Mouse (Mus musculus): ENCODE results near the gene Smdt1. TPM values are rescaled to one million over a fixed set of nuclear protein-coding genes. Genes with fewer than 3 reads are reported as not detected.
A peak's percentile ranks its signal among the peaks of the same experiment; 100 is the strongest.
"Not testable (repeated sequence)": the region's sequence is repeated elsewhere in the genome, so short reads cannot be mapped to it uniquely, and the experiment has no call there.

Gene Smdt1
- polyA plus RNA-seq, 1 experiment: 230 TPM

DNA sequence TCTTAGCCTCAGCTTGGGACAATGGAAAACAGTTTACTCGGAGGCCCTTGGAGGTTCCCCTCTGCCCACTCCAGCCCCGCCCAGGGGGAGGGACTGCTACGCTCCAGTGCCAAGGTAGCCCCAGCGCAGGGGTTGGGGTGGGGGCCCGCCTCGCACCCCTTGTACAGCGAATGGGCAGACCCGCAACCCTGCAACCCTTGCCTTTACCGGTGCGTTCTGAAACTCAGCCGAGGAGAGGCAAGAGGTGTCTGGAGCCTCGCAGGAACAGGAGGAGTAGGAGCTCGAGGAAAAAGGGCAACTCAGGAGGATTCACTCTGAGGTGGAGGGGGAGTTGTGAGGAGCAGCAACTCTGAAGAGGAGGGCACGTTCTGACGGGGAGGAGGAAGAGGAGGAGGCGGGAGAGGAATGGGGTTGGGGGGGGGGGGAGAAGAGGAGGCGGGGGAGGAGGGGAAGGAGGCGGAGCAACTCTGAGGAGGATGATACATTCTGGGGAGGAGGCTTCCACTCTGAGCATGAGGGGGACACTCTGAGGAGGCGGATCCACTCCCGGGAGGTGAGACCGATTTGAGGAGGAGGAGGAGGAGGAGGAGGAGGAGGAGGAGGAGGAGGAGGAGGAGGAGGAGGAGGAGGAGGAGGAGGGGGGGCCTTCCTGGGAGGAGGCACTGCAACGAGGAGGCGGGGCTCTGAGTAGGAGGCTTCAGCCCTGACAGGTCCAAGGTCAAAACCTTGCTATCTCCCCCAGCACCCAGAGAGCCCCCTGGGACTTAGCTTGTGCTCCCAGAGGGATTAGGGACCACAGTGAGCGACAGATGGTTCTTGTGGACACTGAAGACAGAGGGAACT is 41.3 kb downstream of the Smdt1 start, which contains the start of gene Cyp2d22:
TSS of gene Cyp2d22 (minus strand) at position 390 of the 843 bp plus-strand sequence.
- peak within 1 kb of the TSS; percentile 51 for H3K4me3 ChIP-seq (ENCODE audit: control insufficient read depth, insufficient read depth, low read length)
- DNase-seq: peak; percentile 39
- H3K4me1 ChIP-seq (replicated peaks; ENCODE audit: control insufficient read depth, insufficient read depth, low read length): peaks cover 6% of the 10 kb centered on the region; the same call in 1 of the 2 replicates
- H3K27ac ChIP-seq (ENCODE audit: control insufficient read depth, insufficient read depth, low read length): peak within 1 kb of the TSS; percentile 3; the same call in 1 of the 2 replicates
- no peaks in the 10 kb centered on the region for H3K27me3 ChIP-seq (ENCODE audit: control insufficient read depth, insufficient read depth, low read length)
- WGBS: 10% methylated on average over 18 of the region's 24 CpGs
- TF ChIP-seq CTCF (IDR thresholded peaks at IDR 0.05; ENCODE audit: borderline replicate concordance, control insufficient read depth, extremely low read depth, insufficient read depth, low read length, poor library complexity) (no peak), POLR2A (IDR thresholded peaks at IDR 0.05; ENCODE audit: control insufficient read depth, extremely low read depth, insufficient read depth, low read length, poor library complexity) (no peak)
- H3K36me3 ChIP-seq (ENCODE audit: control insufficient read depth, insufficient read depth, low read length): no peaks in the 10 kb centered on the region

DNA sequence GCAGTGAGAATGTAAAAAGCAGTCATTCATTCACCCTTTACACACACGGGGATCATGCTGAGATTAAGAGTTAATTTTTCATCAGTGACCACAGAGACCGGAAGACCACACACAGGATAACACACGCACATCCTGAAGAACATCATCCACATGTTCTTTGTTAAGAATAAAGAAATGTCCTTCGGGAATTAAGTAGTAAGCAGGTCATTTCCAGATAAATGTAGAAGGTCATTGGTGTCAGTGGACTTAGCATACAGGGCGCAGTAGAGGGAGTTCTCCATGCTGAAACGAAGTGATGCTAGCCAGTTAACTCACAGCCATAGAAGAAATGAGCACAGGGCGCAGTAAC is 41.9 kb downstream of the Smdt1 start:
- Histone ChIP-seq H3K36me3 (ENCODE audit: control insufficient read depth, insufficient read depth, low read length) (no peaks in the 10 kb centered on the region), H3K27me3 (ENCODE audit: control insufficient read depth, insufficient read depth, low read length) (no peaks in the 10 kb centered on the region), H3K4me1 (replicated peaks; ENCODE audit: control insufficient read depth, insufficient read depth, low read length) (peaks cover 6% of the 10 kb centered on the region; the same call in 1 of the 2 replicates), H3K4me3 (ENCODE audit: control insufficient read depth, insufficient read depth, low read length) (0 out of 2 replicates have a peak overlapping the region, but pooled peaks have one; percentile 1), H3K27ac (ENCODE audit: control insufficient read depth, insufficient read depth, low read length) (no peak overlapping the region)
- TF ChIP-seq POLR2A (IDR thresholded peaks at IDR 0.05; ENCODE audit: control insufficient read depth, extremely low read depth, insufficient read depth, low read length, poor library complexity) (no peak), CTCF (IDR thresholded peaks at IDR 0.05; ENCODE audit: borderline replicate concordance, control insufficient read depth, extremely low read depth, insufficient read depth, low read length, poor library complexity) (no peak)
- WGBS: 60% methylated on average over 7 of the region's 7 CpGs
- DNase-seq: no peak

DNA sequence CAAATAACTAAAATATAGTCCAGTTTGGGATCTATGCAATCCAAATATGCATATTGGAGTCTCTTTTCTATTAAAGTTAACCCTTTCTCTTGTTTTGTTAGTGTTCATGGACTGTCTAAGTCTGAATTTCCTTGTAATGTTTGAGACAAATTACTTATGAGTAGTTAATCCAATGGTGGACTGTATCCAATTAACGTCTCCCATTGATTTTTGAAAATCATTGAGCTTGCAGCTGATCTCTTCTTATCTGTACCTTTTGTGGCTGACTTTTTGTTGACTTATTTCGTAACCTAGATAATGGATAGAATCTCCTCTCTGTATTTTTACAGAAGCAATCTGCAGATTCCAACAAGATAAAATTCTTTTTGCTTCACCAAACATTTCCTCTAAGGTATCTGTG is 43.7 kb downstream of the Smdt1 start:
- 95% methylated on average over 2 of the region's 2 CpGs for WGBS
- no peak overlapping the region for H3K27ac ChIP-seq (ENCODE audit: control insufficient read depth, insufficient read depth, low read length)
- H3K4me3 ChIP-seq (ENCODE audit: control insufficient read depth, insufficient read depth, low read length): no peak overlapping the region
- TF ChIP-seq CTCF (IDR thresholded peaks at IDR 0.05; ENCODE audit: borderline replicate concordance, control insufficient read depth, extremely low read depth, insufficient read depth, low read length, poor library complexity): no peak
- no peaks in the 10 kb centered on the region for H3K27me3 ChIP-seq (ENCODE audit: control insufficient read depth, insufficient read depth, low read length)
- peaks cover 6% of the 10 kb centered on the region; the same call in 1 of the 2 replicates for H3K4me1 ChIP-seq (replicated peaks; ENCODE audit: control insufficient read depth, insufficient read depth, low read length)
- H3K36me3 ChIP-seq (ENCODE audit: control insufficient read depth, insufficient read depth, low read length): no peaks in the 10 kb centered on the region
- no peak for DNase-seq

DNA sequence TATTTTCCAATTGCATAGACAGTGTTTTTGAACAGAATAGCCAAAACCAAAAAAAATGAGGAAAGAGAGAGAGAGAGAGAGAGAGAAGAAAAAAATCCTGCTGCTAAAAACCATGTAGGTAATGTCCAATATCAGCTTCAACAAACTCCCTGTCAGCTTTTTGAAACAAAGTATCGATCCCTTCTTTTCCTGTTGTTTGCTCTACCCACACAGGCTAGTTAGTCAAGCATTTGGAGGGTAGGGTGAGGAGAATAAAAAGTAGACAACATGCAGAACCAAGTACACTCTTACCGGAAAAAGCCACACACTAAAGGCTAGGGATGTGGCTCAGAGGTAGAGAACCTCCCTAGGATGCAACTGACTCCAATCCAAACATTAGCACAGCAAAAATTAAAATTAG is 47.0 kb downstream of the Smdt1 start:
- Histone ChIP-seq H3K4me1 (replicated peaks; ENCODE audit: control insufficient read depth, insufficient read depth, low read length) (no peaks in the 10 kb centered on the region), H3K27ac (ENCODE audit: control insufficient read depth, insufficient read depth, low read length) (no peak overlapping the region), H3K36me3 (ENCODE audit: control insufficient read depth, insufficient read depth, low read length) (no peaks in the 10 kb centered on the region), H3K4me3 (ENCODE audit: control insufficient read depth, insufficient read depth, low read length) (no peak overlapping the region), H3K27me3 (ENCODE audit: control insufficient read depth, insufficient read depth, low read length) (no peaks in the 10 kb centered on the region)
- no peak for DNase-seq
- TF ChIP-seq POLR2A (IDR thresholded peaks at IDR 0.05; ENCODE audit: control insufficient read depth, extremely low read depth, insufficient read depth, low read length, poor library complexity) (no peak), CTCF (IDR thresholded peaks at IDR 0.05; ENCODE audit: borderline replicate concordance, control insufficient read depth, extremely low read depth, insufficient read depth, low read length, poor library complexity) (no peak)
- 96% methylated on average over 2 of the region's 2 CpGs for WGBS

DNA sequence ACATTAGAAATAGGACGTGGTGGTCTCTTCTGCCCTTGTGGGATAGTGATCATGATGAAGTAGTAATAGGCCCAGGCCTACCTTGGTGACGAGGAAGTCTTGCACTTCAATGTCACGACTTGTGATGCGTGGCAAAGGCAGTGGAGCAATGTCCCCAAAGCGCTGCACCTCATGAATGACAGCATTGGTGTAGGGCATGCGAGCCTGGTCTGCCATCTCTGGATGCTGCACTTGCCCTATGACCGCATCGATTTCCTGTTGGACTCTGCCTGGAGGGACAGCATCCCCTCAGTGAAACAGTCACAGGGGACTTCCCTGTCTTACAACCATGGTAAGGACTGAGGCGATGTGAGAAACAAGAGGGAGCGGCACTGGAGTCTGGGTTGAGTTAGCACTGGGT is 51.2 kb downstream of the Smdt1 start:
- not testable (repeated sequence) for H3K4me3 ChIP-seq (ENCODE audit: control insufficient read depth, insufficient read depth, low read length); H3K27ac ChIP-seq (ENCODE audit: control insufficient read depth, insufficient read depth, low read length); H3K36me3 ChIP-seq (ENCODE audit: control insufficient read depth, insufficient read depth, low read length); H3K27me3 ChIP-seq (ENCODE audit: control insufficient read depth, insufficient read depth, low read length); H3K4me1 ChIP-seq (replicated peaks; ENCODE audit: control insufficient read depth, insufficient read depth, low read length); DNase-seq
- WGBS: 95% methylated on average over 10 of the region's 10 CpGs

- not testable (repeated sequence) for H3K4me3 ChIP-seq (ENCODE audit: control insufficient read depth, insufficient read depth, low read length); H3K36me3 ChIP-seq (ENCODE audit: control insufficient read depth, insufficient read depth, low read length); H3K27ac ChIP-seq (ENCODE audit: control insufficient read depth, insufficient read depth, low read length); H3K27me3 ChIP-seq (ENCODE audit: control insufficient read depth, insufficient read depth, low read length); H3K4me1 ChIP-seq (replicated peaks; ENCODE audit: control insufficient read depth, insufficient read depth, low read length); DNase-seq
- WGBS: 91% methylated on average over 2 of the region's 2 CpGs
Observed at GRCm38 (mm10) chr15:82393922-82394321, 55.2 kb downstream of the Smdt1 start, which contains the start of gene Cyp2d11. Gene Cyp2d11 (minus strand): TSS chr15:82394022.

- H3K27ac ChIP-seq (ENCODE audit: control insufficient read depth, insufficient read depth, low read length): not testable (repeated sequence)
Observed at GRCm38 (mm10) chr15:82395955-82396354, 57.2 kb downstream of the Smdt1 start.

More at GRCm38 (mm10) chr15:82395955-82396354, 57.2 kb downstream of the Smdt1 start:
- H3K27me3 ChIP-seq (ENCODE audit: control insufficient read depth, insufficient read depth, low read length); H3K36me3 ChIP-seq (ENCODE audit: control insufficient read depth, insufficient read depth, low read length); DNase-seq; H3K4me1 ChIP-seq (replicated peaks; ENCODE audit: control insufficient read depth, insufficient read depth, low read length); H3K4me3 ChIP-seq (ENCODE audit: control insufficient read depth, insufficient read depth, low read length): not testable (repeated sequence)
- whole genome bisulfite sequencing: 93% methylated on average over 3 of the region's 3 CpGs

Other genes with a start within 250 kb of the Smdt1 start
- gene Ccdc134, start 211.0 kb upstream of the Smdt1 start, polyA plus RNA-seq (2012; rRNA removed): 33.1 and 39.4 TPM in 2 replicates
- 410 and 478 TPM in 2 replicates for gene Srebf2, start 191.8 kb upstream of the Smdt1 start, polyA plus RNA-seq (2012; rRNA removed)
- gene Shisa8, start 126.1 kb upstream of the Smdt1 start, polyA plus RNA-seq (2012; rRNA removed): 0.93 and 1.1 TPM in 2 replicates
- 4.3 and 7.0 TPM in 2 replicates for gene Tnfrsf13c, start 114.6 kb upstream of the Smdt1 start, polyA plus RNA-seq (2012; rRNA removed)
- gene Cenpm, start 94.2 kb upstream of the Smdt1 start, polyA plus RNA-seq (2012; rRNA removed): 44.8 and 68.0 TPM in 2 replicates
- 0.08 and 0.24 TPM in 2 replicates for gene 1500009C09Rik, start 86.6 kb upstream of the Smdt1 start, polyA plus RNA-seq (2012; rRNA removed)
- gene Sept3, start 64.1 kb upstream of the Smdt1 start, polyA plus RNA-seq (2012; rRNA removed): 3.4 and 4.6 TPM in 2 replicates
- 0.11 and 0.14 TPM in 2 replicates for gene Wbp2nl, start 40.0 kb upstream of the Smdt1 start, polyA plus RNA-seq (2012; rRNA removed)
- 118 and 150 TPM in 2 replicates for gene Naga, start within 50 bp of the Smdt1 start, polyA plus RNA-seq (2012; rRNA removed)
- 1.7 and 2.3 TPM in 2 replicates for gene Pheta2, start within 50 bp of the Smdt1 start, polyA plus RNA-seq (2012; rRNA removed)
- gene Ndufa6, start 15.4 kb downstream of the Smdt1 start, polyA plus RNA-seq (2012; rRNA removed): 227 and 278 TPM in 2 replicates
- 12.6 and 15.7 TPM in 2 replicates for gene Cyp2d22, start 41.3 kb downstream of the Smdt1 start, polyA plus RNA-seq (2012; rRNA removed)
- gene Cyp2d11, start 55.1 kb downstream of the Smdt1 start, polyA plus RNA-seq (2012; rRNA removed): not detected in 2 replicates
- gene Cyp2d10, start 68.2 kb downstream of the Smdt1 start, polyA plus RNA-seq (2012; rRNA removed): 0.28 and 2.5 TPM in 2 replicates
- 0.22 and 0.23 TPM in 2 replicates for gene Cyp2d9, start 94.5 kb downstream of the Smdt1 start, polyA plus RNA-seq (2012; rRNA removed)
- gene Cyp2d12, start 216.1 kb downstream of the Smdt1 start, polyA plus RNA-seq (2012; rRNA removed): 0.27 and 0.39 TPM in 2 replicates

Data from thymus, adult 2 months (tissue).